Mouse (Mus musculus) heart, postnatal 0 days (tissue): ENCODE measurements at regions not wholly inside any gene's neighbourhood (a gene's known extent, or its start where the extent isn't known, plus 50 kb on each side); places are given as distances from the start of the nearest gene placed in this dataset.

Source experiments
- ATAC-seq: fragments of 200-750 bp; cut with Nextera tagmentation; 2 replicates; pipeline ENCODE4 v1.8.0; 2017; ENCODE audit warnings: low read depth, moderate number of reproducible peaks, moderate library complexity; ENCODE audit not compliant: insufficient read depth
- DNase-seq: peaks from one replicate; pipeline ENCODE4 v3.0.0-alpha.2; 2016; ENCODE audit warnings: low spot score
- H3K27ac ChIP-seq: fragments of 300-500 bp; sonication (generic); 2 replicates; pipeline ENCODE4 v1.5.1; 2014; ENCODE audit warnings: low read depth, mild to moderate bottlenecking
- H3K27me3 ChIP-seq: fragments of 300-500 bp; sonication (generic); 2 replicates; pipeline ENCODE4 v1.6.1; 2014; ENCODE audit warnings: low read length, mixed read lengths; ENCODE audit not compliant: control insufficient read depth, insufficient read depth
- H3K36me3 ChIP-seq: fragments of 300-500 bp; sonication (generic); replicated peaks from 2 replicates; pipeline ENCODE4 v1.6.1; 2014; ENCODE audit warnings: low read length, mixed read lengths; ENCODE audit not compliant: control insufficient read depth, insufficient read depth
- H3K4me1 ChIP-seq: fragments of 300-500 bp; sonication (generic); 2 replicates; pipeline ENCODE4 v1.6.1; 2014; ENCODE audit warnings: antibody characterized with exemption; ENCODE audit not compliant: control insufficient read depth, insufficient read depth
- H3K4me2 ChIP-seq: fragments of 300-500 bp; sonication (generic); 2 replicates; pipeline ENCODE4 v1.6.1; 2014; ENCODE audit warnings: low read depth, mild to moderate bottlenecking, low read length, moderate library complexity
- H3K4me3 ChIP-seq: fragments of 300-500 bp; sonication (generic); 2 replicates; pipeline ENCODE4 v1.5.1; 2014; ENCODE audit warnings: low read depth, low read length
- H3K9ac ChIP-seq: fragments of 300-500 bp; sonication (generic); replicated peaks from 2 replicates; pipeline ENCODE4 v1.6.1; 2014; ENCODE audit warnings: low read depth, low read length, mixed read lengths
- H3K9me3 ChIP-seq: fragments of 300-500 bp; sonication (generic); replicated peaks from 2 replicates; pipeline ENCODE4 v1.6.1; 2016; ENCODE audit warnings: low read length; ENCODE audit not compliant: control insufficient read depth
- CTCF ChIP-seq: IDR thresholded peaks from 2 replicates; pipeline ENCODE4 v1.5.1; 2016; ENCODE audit warnings: antibody characterized with exemption, control low read depth, low read depth
- EP300 ChIP-seq: IDR thresholded peaks from 2 replicates; pipeline ENCODE4 v1.6.1; 2016; ENCODE audit warnings: antibody characterized with exemption, low read depth
- WGBS: fragments of 180-500 bp; shearing (Covaris S2); extraction: QIAGEN DNeasy Blood & Tissue Kit; methylation state at CpG from one replicate; pipeline ENCODE4 v1.1.7; 2014; 5-methylcytosine and 5-hydroxymethylcytosine counted together

DNA sequence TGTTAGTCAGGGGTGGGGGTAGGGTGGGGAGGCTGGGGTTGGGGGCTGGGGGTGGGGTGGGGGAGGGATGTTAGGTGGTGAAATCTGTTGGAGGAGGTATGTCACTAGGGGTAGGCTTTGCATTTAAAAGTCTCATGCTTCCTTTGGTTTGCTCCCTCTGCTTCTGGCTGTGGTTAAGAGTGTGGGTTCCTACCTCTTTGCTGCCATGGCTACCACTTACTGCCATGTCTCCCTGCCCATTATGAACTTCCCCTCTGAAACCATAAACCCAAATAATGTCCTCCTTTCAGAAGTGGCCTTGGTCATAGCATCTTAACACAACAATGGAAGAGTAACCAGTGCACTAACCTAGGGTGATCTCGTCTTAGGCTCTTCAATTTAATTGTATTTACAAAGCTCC lies 256.8 kb downstream of the Maf start:
- ATAC-seq (no peak), DNase-seq (no peak)
- H3K36me3 ChIP-seq, result no peaks in the 10 kb centered on the region
- no peak overlapping the region for H3K27ac ChIP-seq
- no peak overlapping the region for H3K4me3 ChIP-seq
- TF ChIP-seq CTCF (no peak), EP300 (no peak)
- no peaks in the 10 kb centered on the region for H3K4me1 ChIP-seq
- H3K9ac ChIP-seq, result no peak overlapping the region
- H3K9me3 ChIP-seq, result no peaks in the 10 kb centered on the region
- WGBS, result 67% methylated on average over 1 of the region's 1 CpGs
- no peaks in the 10 kb centered on the region for H3K27me3 ChIP-seq
- H3K4me2 ChIP-seq, result no peak overlapping the region

DNA sequence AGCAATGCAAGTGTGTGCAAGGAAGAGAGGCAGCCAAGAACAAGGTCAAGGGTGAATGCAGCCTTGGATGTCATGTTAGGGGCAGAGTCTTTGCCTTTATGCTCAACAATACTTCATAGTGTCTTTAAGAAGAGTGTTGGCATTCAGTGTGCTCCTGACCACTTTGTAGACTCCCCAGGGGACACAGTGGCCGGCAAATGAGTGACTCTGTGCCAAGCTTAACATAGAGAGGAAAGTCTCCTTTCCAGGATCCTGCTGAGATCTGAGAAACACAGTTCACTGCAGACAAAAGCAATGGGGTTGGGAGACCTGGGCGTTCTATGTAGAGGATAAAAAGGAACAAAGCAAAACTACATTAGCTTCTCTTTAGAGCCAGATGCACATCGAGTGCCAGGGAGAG lies 259.2 kb downstream of the Maf start:
- DNase-seq, result no peak
- Histone ChIP-seq H3K36me3 (no peaks in the 10 kb centered on the region), H3K27ac (no peak overlapping the region), H3K27me3 (no peaks in the 10 kb centered on the region), H3K4me3 (no peak overlapping the region), H3K4me2 (no peak overlapping the region), H3K4me1 (no peaks in the 10 kb centered on the region), H3K9ac (no peak overlapping the region), H3K9me3 (no peaks in the 10 kb centered on the region)
- TF ChIP-seq EP300, result no peak
- TF ChIP-seq CTCF, result no peak
- ATAC-seq, result no peak
- 51% methylated on average over 3 of the region's 3 CpGs for WGBS

DNA sequence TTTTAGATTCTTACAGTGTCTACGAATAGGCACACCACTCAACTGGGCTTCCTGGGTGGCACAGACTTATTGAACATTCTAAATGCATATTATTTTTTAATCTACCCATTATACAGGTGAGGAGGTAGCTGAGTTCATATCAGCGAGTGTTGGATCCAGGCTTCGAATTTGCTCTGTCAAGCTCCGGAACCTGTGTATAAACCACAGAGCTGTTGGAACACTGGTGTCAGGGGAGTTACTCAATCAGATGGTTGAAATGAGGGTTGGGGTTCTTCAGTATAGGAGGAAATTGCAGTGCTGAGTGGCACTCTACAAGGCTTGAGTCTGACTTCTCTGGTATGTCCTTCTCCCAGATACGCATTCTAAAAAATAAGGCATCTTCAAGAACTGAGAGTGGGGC lies 263.1 kb downstream of the Maf start:
- Histone ChIP-seq H3K4me2 (no peak overlapping the region), H3K27ac (no peak overlapping the region), H3K4me3 (no peak overlapping the region), H3K4me1 (no peaks in the 10 kb centered on the region), H3K9ac (no peak overlapping the region), H3K9me3 (no peaks in the 10 kb centered on the region), H3K36me3 (no peaks in the 10 kb centered on the region), H3K27me3 (no peaks in the 10 kb centered on the region)
- 89% methylated on average over 5 of the region's 5 CpGs for WGBS
- TF ChIP-seq EP300 (no peak), CTCF (no peak)
- DNase-seq (no peak), ATAC-seq (no peak)

DNA sequence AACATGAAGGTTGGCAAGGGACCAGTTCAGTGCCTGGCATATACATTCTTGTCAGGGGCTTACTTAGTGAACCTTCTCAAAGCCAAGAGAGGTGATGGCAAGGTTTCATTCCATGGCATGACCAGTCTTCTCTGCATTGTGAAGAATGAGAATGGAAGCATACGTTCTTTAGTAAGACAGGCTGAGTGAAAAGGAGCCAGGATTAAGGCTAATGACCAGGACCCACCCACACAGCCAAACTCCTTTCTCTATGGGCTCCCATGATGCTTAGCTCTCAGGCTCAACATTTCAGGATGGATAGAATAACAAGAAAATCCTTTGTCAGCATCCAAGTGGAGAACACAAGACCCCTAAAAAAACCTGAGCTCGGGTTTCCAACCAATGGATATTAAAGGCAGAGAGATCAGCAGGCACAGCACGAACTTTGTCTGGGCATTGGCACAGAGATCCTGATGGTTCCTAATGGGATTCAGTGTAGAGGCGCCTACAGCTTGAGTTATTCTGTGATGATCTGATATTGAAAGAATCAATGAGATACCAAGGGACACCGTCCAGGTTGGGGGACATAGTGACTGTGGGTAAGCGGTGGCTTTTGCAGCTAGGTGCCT lies 265.5 kb downstream of the Maf start:
- no peak for ATAC-seq
- TF ChIP-seq EP300 (no peak), CTCF (no peak)
- H3K36me3 ChIP-seq, result no peaks in the 10 kb centered on the region
- H3K9me3 ChIP-seq, result no peaks in the 10 kb centered on the region
- WGBS, result 85% methylated on average over 6 of the region's 6 CpGs
- H3K4me1 ChIP-seq, result no peaks in the 10 kb centered on the region
- DNase-seq, result no peak
- no peak overlapping the region for H3K4me2 ChIP-seq
- no peak overlapping the region for H3K27ac ChIP-seq
- no peaks in the 10 kb centered on the region for H3K27me3 ChIP-seq
- H3K9ac ChIP-seq, result no peak overlapping the region
- no peak overlapping the region for H3K4me3 ChIP-seq

DNA sequence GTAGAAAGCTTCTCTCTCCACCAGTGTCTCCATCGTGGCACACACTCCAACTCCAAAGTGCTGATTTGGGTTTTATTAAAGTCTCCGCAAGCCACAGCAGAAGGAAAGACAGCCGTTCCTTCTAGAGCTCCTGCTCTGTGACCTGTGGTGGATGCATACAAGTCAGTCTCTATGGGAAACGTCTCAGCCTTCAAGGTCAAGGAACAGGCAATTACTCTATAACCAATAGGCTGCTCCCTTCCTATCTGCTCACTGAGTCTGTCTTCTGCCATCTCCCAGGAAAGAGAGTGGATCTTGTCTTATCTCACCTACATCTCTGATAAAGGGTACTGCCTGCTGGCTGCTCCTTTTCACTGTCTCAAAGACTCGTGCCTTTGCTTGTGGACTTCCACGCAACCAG lies 266.3 kb downstream of the Maf start:
- no peak overlapping the region for H3K9ac ChIP-seq
- WGBS, result 45% methylated on average over 6 of the region's 6 CpGs
- TF ChIP-seq CTCF, result no peak
- no peak for TF ChIP-seq EP300
- no peak for DNase-seq
- no peaks in the 10 kb centered on the region for H3K27me3 ChIP-seq
- ATAC-seq, result no peak
- no peaks in the 10 kb centered on the region for H3K9me3 ChIP-seq
- no peaks in the 10 kb centered on the region for H3K36me3 ChIP-seq
- H3K4me2 ChIP-seq, result no peak overlapping the region
- H3K4me1 ChIP-seq, result no peaks in the 10 kb centered on the region
- no peak overlapping the region for H3K4me3 ChIP-seq
- no peak overlapping the region for H3K27ac ChIP-seq

DNA sequence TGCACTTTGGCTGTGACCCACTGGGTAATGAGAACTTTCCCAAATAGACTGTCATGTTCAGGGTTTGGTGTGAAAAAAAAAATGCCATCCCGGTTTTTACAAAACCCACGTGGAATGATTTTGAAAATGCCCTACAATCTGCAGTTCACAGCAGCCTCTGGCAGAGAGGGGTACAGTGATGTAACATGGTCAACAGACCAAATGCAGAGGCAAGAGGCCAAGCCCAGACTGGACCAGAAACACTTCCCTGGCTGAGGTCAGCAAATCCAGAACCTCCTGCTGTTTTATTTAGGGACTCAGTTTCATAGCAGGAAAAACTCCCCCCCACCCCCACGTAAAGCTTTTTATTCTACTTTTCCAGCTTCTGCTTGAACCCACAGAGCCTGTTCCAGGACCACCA lies 267.4 kb downstream of the Maf start:
- Histone ChIP-seq H3K27me3 (no peaks in the 10 kb centered on the region), H3K9me3 (no peaks in the 10 kb centered on the region), H3K27ac (no peak overlapping the region), H3K4me1 (no peaks in the 10 kb centered on the region), H3K4me3 (no peak overlapping the region), H3K36me3 (no peaks in the 10 kb centered on the region), H3K4me2 (no peak overlapping the region), H3K9ac (no peak overlapping the region)
- TF ChIP-seq CTCF, result no peak
- no peak for TF ChIP-seq EP300
- WGBS, result 76% methylated on average over 3 of the region's 3 CpGs
- DNase-seq, result no peak
- ATAC-seq, result no peak
